ENCODE assay signal across 28 mouse cellular contexts in genomic region chr7:45316536-45316935, GRCm38 (mm10). TPM values are rescaled to one million over a fixed set of nuclear protein-coding genes. Genes with fewer than 3 reads are reported as not detected.
"Had no signal": no experiment of that assay in that cellular context is flagged by ENCODE, and none has a peak within 500 bp of the region (broad histone marks: within the 10 kb centered on the region; RNA-seq: fewer than 3 reads in every experiment).

No protein-coding gene starts in this region.

- H3K4me1 ChIP-seq: liver, embryonic 15.5 days had no signal

- ATAC-seq: inflammation-experienced regulatory T-cells, adult 6 months; liver, embryonic 12.5 days had no signal

- H3K9me3 ChIP-seq: limb, embryonic 10.5 days; limb, embryonic 13.5 days; liver, embryonic 12.5 days; liver, embryonic 15.5 days; lung, embryonic 15.5 days; stomach, embryonic 15.5 days had no signal

- H3K27me3 ChIP-seq: limb, embryonic 13.5 days; liver, embryonic 15.5 days; lung, embryonic 15.5 days; stomach, embryonic 15.5 days had no signal

- H3K27ac ChIP-seq: limb, embryonic 10.5 days; limb, embryonic 13.5 days; liver, embryonic 12.5 days; liver, embryonic 15.5 days; lung, embryonic 15.5 days; stomach, embryonic 15.5 days had no signal

- H3K36me3 ChIP-seq: liver, embryonic 12.5 days; liver, embryonic 15.5 days had no signal

- DNase-seq: kidney, adult 18-20 months; kidney, adult 9 months; kidney, postnatal 14 days; kidney, postnatal 4 days; layer of hippocampus, postnatal 36 days; liver; midbrain, embryonic 14.5 days; right cerebral cortex, postnatal 4 days; spleen, adult 18-20 months; thymus, adult 18-20 months; thymus, postnatal 36 days had no signal

- H3K9ac ChIP-seq: limb, embryonic 13.5 days; liver, embryonic 12.5 days; liver, embryonic 15.5 days; lung, embryonic 15.5 days; stomach, embryonic 15.5 days had no signal

- H3K4me2 ChIP-seq: limb, embryonic 13.5 days; liver, embryonic 12.5 days; liver, embryonic 15.5 days; lung, embryonic 15.5 days; midbrain, embryonic 11.5 days; stomach, embryonic 15.5 days had no signal

- H3K4me3 ChIP-seq: limb, embryonic 10.5 days; limb, embryonic 13.5 days; liver, embryonic 12.5 days; liver, embryonic 15.5 days; lung, embryonic 15.5 days; stomach, embryonic 15.5 days had no signal

RNA-seq across cellular contexts. Expression of gene Hrc, which starts 18.6 kb away (rescaled TPM):
- total RNA-seq: megakaryocyte progenitor cell, adult 5-6 weeks; megakaryocyte-erythroid progenitor cell, adult 5-6 weeks had no signal
- polyA plus RNA-seq: inflammation-experienced regulatory T-cells, adult 6 months; midbrain, embryonic 14.5 days had no signal

RNA-seq across cellular contexts. Expression of gene Slc6a21, which starts 39.2 kb away (rescaled TPM):
- total RNA-seq: layer of hippocampus, adult 18-20 months; layer of hippocampus, postnatal 10 days; layer of hippocampus, postnatal 36 days; megakaryocyte progenitor cell, adult 5-6 weeks; megakaryocyte-erythroid progenitor cell, adult 5-6 weeks; midbrain, postnatal 0 days had no signal
- polyA plus RNA-seq: kidney, embryonic 16.5 days; limb, embryonic 10.5 days; limb, embryonic 13.5 days; liver, embryonic 12.5 days; liver, embryonic 15.5 days; midbrain, embryonic 11.5 days; midbrain, embryonic 14.5 days; midbrain, postnatal 0 days; neural tube, embryonic 11.5 days; neural tube, embryonic 14.5 days; stomach, embryonic 15.5 days; urinary bladder, adult 2 months had no signal

RNA-seq across cellular contexts. Expression of gene Ppfia3, which starts 50.3 kb away (rescaled TPM):
- total RNA-seq: megakaryocyte progenitor cell, adult 5-6 weeks had no signal

RNA-seq across cellular contexts. Expression of gene Lin7b, which starts 53.8 kb away (rescaled TPM):
- total RNA-seq: megakaryocyte progenitor cell, adult 5-6 weeks had no signal
- polyA plus RNA-seq: inflammation-experienced regulatory T-cells, adult 6 months; liver, embryonic 15.5 days had no signal
